Mouse (Mus musculus): ENCODE data around the gene Camta2.

Camta2 gene

GRCm38 (mm10) chr11:70687601-70688199 is at the start of gene Camta2:
Camta2 (minus strand) TSS chr11:70688105.
- peak; percentile 83 for DNase-seq (ENCODE audit: low spot score)

- no peak for DNase-seq (ENCODE audit: low spot score)
These were observed 45.4 kb upstream of the Camta2 start for GRCm38 (mm10) chr11:70733256-70733655.

- DNase-seq (ENCODE audit: low spot score): no peak
These were observed 43.3 kb upstream of the Camta2 start for GRCm38 (mm10) chr11:70731178-70731577.

DNA sequence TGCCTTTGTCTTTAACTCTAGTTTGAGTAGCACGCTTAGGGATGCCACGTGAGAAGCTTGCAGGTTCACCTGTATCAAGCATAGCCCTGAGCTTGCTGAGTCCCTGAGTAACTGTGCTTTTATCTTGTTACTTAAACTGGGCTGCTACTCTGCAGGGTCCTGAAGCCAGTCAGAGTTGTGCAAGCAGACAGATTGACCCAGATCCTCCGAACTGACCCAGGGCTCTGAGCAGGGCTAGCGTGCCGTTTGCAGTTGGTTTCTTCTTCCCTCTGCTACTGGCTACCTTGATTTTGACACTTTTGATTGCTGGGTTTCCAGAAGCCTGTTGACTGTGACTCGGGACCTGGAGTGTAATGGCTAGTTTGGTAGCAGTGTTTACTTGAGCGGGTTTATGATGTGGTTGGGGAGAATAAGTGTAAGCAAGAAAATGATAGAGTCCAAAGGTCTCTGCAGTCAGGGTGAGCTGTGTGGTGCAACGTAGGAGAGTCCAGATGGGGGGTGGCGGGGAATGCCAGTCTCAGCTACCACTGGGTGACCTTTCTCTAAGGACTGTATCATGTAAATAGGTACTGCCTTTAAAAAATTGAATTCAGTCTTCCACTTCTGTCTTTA is 42.6 kb upstream of the Camta2 start:
- no peak for DNase-seq (ENCODE audit: low spot score)

- no peak for DNase-seq (ENCODE audit: low spot score)
These were observed 39.5 kb upstream of the Camta2 start for GRCm38 (mm10) chr11:70727385-70727784.

- no peak for DNase-seq (ENCODE audit: low spot score)
These were observed 38.7 kb upstream of the Camta2 start for GRCm38 (mm10) chr11:70726585-70726984.

DNA sequence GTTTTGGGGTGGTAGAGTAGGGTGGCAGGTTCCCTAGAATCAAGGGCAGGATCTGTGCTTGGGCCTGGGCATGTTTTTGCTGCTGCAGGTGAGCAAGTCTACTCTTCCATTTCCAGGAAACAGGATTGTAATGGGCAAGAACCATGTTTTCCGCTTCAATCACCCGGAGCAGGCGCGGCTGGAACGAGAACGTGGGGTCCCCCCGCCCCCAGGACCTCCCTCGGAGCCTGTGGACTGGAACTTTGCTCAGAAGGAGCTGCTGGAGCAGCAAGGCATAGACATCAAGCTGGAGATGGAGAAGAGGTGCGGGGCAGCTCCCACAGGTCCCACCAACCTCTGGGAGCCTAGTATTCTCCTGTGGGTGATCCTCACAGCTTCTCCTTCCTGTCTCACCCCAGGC is 36.8 kb upstream of the Camta2 start:
- DNase-seq (ENCODE audit: low spot score): no peak

- no peak for DNase-seq (ENCODE audit: low spot score)
These were observed 33.2 kb upstream of the Camta2 start for GRCm38 (mm10) chr11:70721072-70721471.

DNA sequence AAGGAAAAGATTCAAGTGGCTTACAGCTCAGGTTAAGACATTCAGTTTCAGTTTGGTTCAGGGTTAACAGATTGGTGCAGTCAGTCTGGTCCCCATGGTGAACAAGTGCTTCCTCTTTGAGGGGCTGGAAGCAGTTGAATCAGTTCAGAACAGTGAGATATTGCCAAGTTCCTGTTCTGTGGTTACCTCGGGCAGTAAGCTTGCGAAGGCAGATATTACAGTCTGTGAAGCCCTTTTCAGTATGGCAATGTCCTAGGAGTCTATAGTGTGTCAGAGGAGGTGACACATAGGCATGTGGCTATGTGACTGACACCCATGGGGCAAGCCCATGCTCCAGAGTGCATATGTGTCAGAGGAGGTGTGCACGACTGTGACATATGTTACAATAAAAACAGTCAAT is 32.7 kb upstream of the Camta2 start:
- no peak for DNase-seq (ENCODE audit: low spot score)

DNA sequence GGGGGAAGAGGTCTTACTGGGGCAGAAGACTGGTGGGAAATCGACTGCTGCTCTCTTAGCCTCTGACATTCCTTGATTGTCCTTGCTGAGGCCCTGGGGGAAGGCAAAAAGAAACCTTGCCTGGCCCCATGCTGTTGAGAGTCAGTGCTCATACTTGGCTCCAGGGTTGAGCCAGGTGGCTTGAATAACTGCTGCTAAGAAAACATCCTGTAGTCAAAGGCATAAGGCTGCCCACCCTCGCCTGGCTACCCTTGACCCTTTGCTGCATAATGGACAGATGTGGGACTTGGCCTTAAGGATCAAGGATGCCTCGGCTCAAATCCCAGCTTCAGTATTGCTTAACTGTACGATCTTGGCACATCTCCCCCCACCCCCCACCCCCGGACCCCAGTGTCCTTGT is 30.6 kb upstream of the Camta2 start:
- DNase-seq (ENCODE audit: low spot score): no peak

- DNase-seq (ENCODE audit: low spot score): no peak
These were observed 27.9 kb upstream of the Camta2 start for GRCm38 (mm10) chr11:70715832-70716231.

GRCm38 (mm10) chr11:70713222-70713621 is 25.3 kb upstream of the Camta2 start:
- DNase-seq (ENCODE audit: low spot score): no peak

DNA sequence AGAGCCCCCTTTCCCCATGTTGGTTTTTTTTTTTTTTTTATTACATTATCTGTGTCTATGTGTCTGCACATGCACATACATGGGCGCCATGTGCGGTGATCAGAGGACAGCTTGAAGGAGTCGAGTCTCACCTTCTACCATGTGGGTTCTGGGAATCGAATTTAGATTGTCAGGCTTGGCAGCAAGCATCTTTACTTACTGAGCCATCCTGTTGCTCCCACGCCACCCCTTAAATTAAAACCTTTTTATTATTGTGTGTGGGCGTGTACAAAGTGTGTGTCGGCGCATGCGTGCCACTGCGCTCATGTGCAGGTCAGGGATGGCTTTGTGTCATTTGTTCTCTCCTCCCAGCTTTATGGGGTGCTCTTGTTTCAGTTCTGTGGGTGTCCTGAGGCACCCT is 23.1 kb upstream of the Camta2 start:
- no peak for DNase-seq (ENCODE audit: low spot score)

DNA sequence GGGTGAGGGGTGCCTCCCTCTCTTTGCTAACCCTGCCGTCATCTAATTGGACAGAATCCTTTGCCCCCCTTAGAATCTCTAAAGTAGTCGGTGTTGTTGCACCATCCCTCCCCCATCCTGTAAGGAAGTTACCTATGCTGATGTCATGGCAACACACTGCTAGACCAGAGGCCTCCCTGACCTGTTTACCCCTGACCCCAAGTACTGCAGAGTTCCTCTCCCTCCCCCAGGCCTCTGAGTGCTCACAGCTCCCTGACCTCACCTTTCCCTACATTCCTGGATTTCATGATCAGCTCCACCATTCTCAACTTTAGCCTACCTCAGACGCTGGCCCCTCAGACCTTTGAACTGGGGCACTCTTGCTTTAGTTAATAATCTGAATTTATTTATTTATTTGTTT is 18.2 kb upstream of the Camta2 start:
- no peak for DNase-seq (ENCODE audit: low spot score)

GRCm38 (mm10) chr11:70702781-70703180 is 14.9 kb upstream of the Camta2 start:
- DNase-seq (ENCODE audit: low spot score): no peak

GRCm38 (mm10) chr11:70701984-70702733 is 14.3 kb upstream of the Camta2 start:
- no peak for DNase-seq (ENCODE audit: low spot score)

DNA sequence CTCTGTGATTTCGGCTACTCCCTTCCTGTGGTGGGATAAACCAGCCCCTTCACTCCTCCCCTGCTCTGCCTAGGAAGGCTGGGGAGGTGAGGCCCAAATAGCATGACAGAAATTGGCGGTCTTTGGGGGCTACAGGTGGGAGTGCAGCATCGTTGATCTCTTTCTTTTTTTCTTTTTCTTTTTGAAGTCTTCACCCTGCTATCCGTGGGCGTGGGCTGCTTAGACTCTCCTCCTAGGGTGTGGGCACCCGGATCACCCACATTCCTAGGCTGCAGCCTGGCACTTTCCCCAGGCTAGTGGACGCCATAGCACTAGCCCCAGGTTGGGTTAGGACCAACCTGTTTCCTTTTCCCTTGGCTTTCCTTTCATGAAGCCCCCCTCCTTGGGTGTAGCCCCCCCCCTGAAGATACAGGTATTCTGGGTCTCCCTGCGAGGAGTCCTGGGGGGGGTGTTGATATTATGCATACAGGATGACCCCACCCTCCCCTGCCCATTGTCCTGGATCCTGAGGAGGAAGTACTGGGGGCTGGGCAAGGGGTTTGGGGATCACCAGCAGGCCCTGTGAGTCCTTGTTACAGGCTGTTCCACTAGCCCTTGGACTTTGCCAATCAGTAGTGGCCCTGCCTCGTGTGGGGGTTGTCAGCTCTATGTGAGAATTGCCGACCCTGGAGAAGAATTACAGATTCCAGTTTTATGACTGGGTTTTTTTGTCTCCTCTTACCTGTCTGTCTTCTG is 13.5 kb upstream of the Camta2 start:
- DNase-seq (ENCODE audit: low spot score): peak; percentile 2

DNA sequence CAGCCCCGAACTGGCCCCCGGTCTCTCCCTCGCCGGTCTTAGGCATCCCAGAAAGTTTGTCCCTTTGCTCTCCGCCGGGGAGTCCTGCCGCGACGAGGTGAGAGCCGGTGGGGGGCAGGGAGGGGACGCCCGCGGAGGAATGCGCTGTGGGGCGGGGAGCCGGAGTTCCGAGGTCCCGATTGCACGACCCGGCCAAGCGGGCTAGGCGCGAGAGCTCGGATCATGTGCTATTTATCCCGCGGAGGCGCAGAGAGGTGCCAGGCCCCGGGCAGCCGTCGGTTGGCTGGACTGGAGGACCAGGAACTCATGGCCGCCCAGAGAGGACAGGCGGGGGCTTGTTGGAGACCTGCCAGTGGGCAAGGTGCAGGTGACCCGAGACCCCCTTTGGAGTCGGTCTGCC is 12.7 kb upstream of the Camta2 start:
- DNase-seq (ENCODE audit: low spot score): peak; percentile 59

- DNase-seq (ENCODE audit: low spot score): peak; percentile 95
These were observed 12.0 kb upstream of the Camta2 start, which contains the start of the genes Inca1 and Kif1c for GRCm38 (mm10) chr11:70699722-70700556. Inca1 (minus strand) TSS chr11:70700155. Kif1c (plus strand) TSS chr11:70700548.

GRCm38 (mm10) chr11:70699051-70699450 is 11.1 kb upstream of the Camta2 start:
- DNase-seq (ENCODE audit: low spot score): no peak

GRCm38 (mm10) chr11:70697376-70697775 is 9.5 kb upstream of the Camta2 start:
- DNase-seq (ENCODE audit: low spot score): no peak

DNA sequence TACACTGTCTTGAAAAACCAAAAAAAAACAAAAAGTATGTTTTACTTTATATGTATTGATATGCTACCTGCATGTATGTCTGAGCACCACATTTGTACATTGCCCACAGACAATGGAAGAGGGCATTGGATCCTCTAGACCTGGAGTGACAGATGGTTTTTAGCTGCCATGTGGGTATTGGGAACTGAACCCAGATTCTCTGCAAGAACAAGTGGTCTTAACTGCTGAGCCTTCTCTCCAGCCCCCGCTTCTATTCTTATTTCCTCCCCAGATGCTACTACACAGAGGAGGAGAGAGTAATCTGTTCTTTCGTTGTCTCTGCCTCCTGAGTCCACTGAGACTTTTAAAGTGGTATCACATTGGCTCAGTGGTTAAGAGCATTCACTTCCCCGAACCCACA is 5.6 kb upstream of the Camta2 start:
- DNase-seq (ENCODE audit: low spot score): no peak

Measured in retina, embryonic 14.5 days (tissue).